Mouse (Mus musculus): ENCODE data around the gene Cd46. TPM values are rescaled to one million over a fixed set of nuclear protein-coding genes. Genes with fewer than 3 reads are reported as not detected.

The Cd46 gene
- 1.2 and 1.3 TPM in 2 replicates for polyA plus RNA-seq (2015; fragmentation: Nextera tagmentation; extraction: Ambion mirVana)

DNA sequence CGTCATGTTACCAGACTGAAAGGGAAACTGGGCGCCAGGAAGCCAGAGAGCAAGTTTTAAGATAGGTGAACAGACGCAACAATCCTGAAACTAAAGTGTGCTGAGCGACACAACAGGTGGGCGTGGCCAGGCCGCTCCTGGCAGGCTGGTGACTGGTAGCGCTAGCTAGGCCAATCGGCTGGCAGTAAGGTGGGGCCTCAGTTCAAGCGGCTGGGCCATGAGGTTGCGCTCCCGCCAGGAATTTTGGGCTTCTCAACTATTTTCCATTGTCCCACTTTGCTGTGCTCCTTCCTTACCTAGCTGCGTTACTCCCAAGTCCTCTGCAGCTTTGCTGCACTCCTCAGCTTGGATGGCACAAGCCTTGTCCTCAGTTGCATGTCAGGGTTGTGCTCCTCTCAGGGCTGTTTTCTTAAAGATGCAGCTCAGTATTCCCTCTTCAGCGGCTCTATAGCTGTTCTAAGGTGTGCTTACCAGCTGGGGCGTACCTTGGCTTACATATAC is at the start of gene Cd46:
Gene Cd46, minus strand, starts transcription at position 30 of the 501 bp plus-strand sequence.
- peak; percentile 85 for ATAC-seq (ENCODE audit: low FRiP score)
- 0 out of 2 replicates have a peak within 1 kb of the TSS, but pooled peaks have one; percentile 23 for H3K9ac ChIP-seq (replicated peaks)

DNA sequence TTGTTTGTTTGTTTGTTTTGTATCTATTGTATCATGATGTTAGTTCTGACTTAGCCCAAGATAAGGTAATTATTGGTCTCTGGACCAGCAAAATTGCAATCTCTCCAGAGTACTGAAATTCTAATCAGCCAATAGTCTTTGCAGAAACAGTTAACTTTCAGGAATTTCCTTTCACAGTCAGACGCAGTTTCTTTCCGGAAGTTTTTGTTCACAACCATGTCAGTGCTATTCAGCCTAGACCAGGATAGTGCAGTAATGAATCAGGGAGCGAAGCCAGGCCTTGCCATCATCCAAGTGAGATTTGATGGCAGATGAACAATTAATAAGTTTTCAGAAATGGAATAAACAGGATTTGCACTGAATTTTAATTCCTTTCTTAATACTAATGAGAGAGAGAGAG is 40.0 kb upstream of the Cd46 start:
- peak overlapping the region; percentile 96; the same call in 1 of the 2 replicates for H3K27ac ChIP-seq (replicated peaks)
- 56% methylated on average over 3 of the region's 3 CpGs for WGBS
- ATAC-seq (ENCODE audit: low FRiP score), result no peak

More for the DNA sequence above, at the start of gene Cd46:
- 5% methylated on average over 14 of the region's 14 CpGs for WGBS
- Histone ChIP-seq H3K4me2 (peak within 1 kb of the TSS; percentile 70), H3K9me3 (replicated peaks) (no peaks in the 10 kb centered on the region), H3K4me1 (peaks cover 10% of the 10 kb centered on the region), H3K27ac (replicated peaks) (no peak within 1 kb of the TSS), H3K27me3 (replicated peaks) (no peaks in the 10 kb centered on the region), H3K4me3 (replicated peaks) (peak within 1 kb of the TSS; percentile 37), H3K36me3 (0 out of 2 replicates have a peak, but pooled peaks cover 7% of the 10 kb centered on the region)

GRCm38 (mm10) chr1:195131675-195132015 is 39.6 kb upstream of the Cd46 start:
- WGBS, result 28% methylated on average over 4 of the region's 4 CpGs

More for the DNA sequence above, 40.0 kb upstream of the Cd46 start:
- peak overlapping the region; percentile 69 for H3K4me3 ChIP-seq (replicated peaks)
- peak overlapping the region; percentile 62 for H3K4me2 ChIP-seq
- H3K9ac ChIP-seq (replicated peaks), result peak overlapping the region; percentile 23; the same call in 1 of the 2 replicates
- peaks cover 18% of the 10 kb centered on the region for H3K4me1 ChIP-seq
- no peaks in the 10 kb centered on the region for H3K27me3 ChIP-seq (replicated peaks)
- H3K9me3 ChIP-seq (replicated peaks), result no peaks in the 10 kb centered on the region
- peaks cover 2% of the 10 kb centered on the region; the same call in 1 of the 2 replicates for H3K36me3 ChIP-seq

GRCm38 (mm10) chr1:195130953-195131674 is 39.1 kb upstream of the Cd46 start, which contains the start of gene Cr1l:
Cr1l (minus strand) TSS chr1:195131586.
- Histone ChIP-seq H3K27ac (replicated peaks) (peak within 1 kb of the TSS; percentile 96), H3K4me3 (replicated peaks) (peak within 1 kb of the TSS; percentile 69), H3K9ac (replicated peaks) (peak within 1 kb of the TSS; percentile 72), H3K4me1 (peaks cover 18% of the 10 kb centered on the region), H3K27me3 (replicated peaks) (no peaks in the 10 kb centered on the region), H3K36me3 (peaks cover 2% of the 10 kb centered on the region; the same call in 1 of the 2 replicates), H3K9me3 (replicated peaks) (no peaks in the 10 kb centered on the region), H3K4me2 (peak within 1 kb of the TSS; percentile 62)
- WGBS, result 0% methylated on average over 31 of the region's 31 CpGs
- peak; percentile 99 for ATAC-seq (ENCODE audit: low FRiP score)

More at GRCm38 (mm10) chr1:195131675-195132015, 39.6 kb upstream of the Cd46 start:
- Histone ChIP-seq H3K9ac (replicated peaks) (peak overlapping the region; percentile 72), H3K4me1 (peaks cover 18% of the 10 kb centered on the region), H3K27me3 (replicated peaks) (no peaks in the 10 kb centered on the region), H3K4me2 (peak overlapping the region; percentile 62), H3K36me3 (peaks cover 2% of the 10 kb centered on the region; the same call in 1 of the 2 replicates), H3K9me3 (replicated peaks) (no peaks in the 10 kb centered on the region), H3K27ac (replicated peaks) (peak overlapping the region; percentile 96), H3K4me3 (replicated peaks) (peak overlapping the region; percentile 69)
- ATAC-seq (ENCODE audit: low FRiP score), result no peak

DNA sequence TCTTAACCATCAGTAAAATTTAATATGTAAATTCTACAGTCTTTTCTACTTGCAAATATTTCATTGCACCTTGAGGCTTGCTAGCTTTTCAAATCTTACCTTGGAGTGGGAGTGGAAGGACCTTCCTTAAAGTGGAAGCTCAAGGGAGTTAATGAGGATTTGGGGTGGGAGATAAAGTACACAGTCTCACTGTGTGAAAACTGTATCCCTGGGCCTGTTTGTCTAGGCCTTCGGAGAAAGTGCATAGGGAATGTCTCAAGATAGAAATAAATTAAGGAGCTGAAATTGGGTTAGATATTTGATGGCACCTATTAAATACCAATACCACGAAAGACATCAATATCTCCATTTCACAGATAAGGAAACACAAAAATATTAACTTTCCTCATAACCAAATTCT is 38.4 kb upstream of the Cd46 start:
- Histone ChIP-seq H3K27ac (replicated peaks) (peak overlapping the region; percentile 96), H3K4me1 (peaks cover 18% of the 10 kb centered on the region), H3K9ac (replicated peaks) (peak overlapping the region; percentile 72), H3K36me3 (peaks cover 2% of the 10 kb centered on the region; the same call in 1 of the 2 replicates), H3K27me3 (replicated peaks) (no peaks in the 10 kb centered on the region), H3K4me3 (replicated peaks) (peak overlapping the region; percentile 69), H3K9me3 (replicated peaks) (no peaks in the 10 kb centered on the region), H3K4me2 (peak overlapping the region; percentile 62)
- peak; percentile 60; the same call in 1 of the 2 replicates for ATAC-seq (ENCODE audit: low FRiP score)
- 6% methylated on average over 2 of the region's 2 CpGs for WGBS

- H3K4me3 ChIP-seq (replicated peaks), result no peak overlapping the region
- peaks cover 2% of the 10 kb centered on the region; the same call in 1 of the 2 replicates for H3K36me3 ChIP-seq
- no peaks in the 10 kb centered on the region for H3K9me3 ChIP-seq (replicated peaks)
- peak overlapping the region; percentile 17 for H3K4me2 ChIP-seq
- WGBS, result 91% methylated on average over 1 of the region's 1 CpGs
- ATAC-seq (ENCODE audit: low FRiP score), result no peak
- H3K4me1 ChIP-seq, result peaks cover 18% of the 10 kb centered on the region
- H3K9ac ChIP-seq (replicated peaks), result no peak overlapping the region
- H3K27me3 ChIP-seq (replicated peaks), result no peaks in the 10 kb centered on the region
- no peak overlapping the region for H3K27ac ChIP-seq (replicated peaks)
Observed at GRCm38 (mm10) chr1:195129867-195130266, 37.8 kb upstream of the Cd46 start.

GRCm38 (mm10) chr1:195114414-195114813 is 22.4 kb upstream of the Cd46 start:
- ATAC-seq (ENCODE audit: low FRiP score), result no peak
- H3K4me1 ChIP-seq, result no peaks in the 10 kb centered on the region
- H3K27me3 ChIP-seq (replicated peaks), result no peaks in the 10 kb centered on the region
- no peak overlapping the region for H3K4me3 ChIP-seq (replicated peaks)
- H3K27ac ChIP-seq (replicated peaks), result no peak overlapping the region
- no peak overlapping the region for H3K4me2 ChIP-seq
- H3K9me3 ChIP-seq (replicated peaks), result no peaks in the 10 kb centered on the region
- 97% methylated on average over 1 of the region's 1 CpGs for WGBS
- no peak overlapping the region for H3K9ac ChIP-seq (replicated peaks)
- H3K36me3 ChIP-seq, result peaks cover 7% of the 10 kb centered on the region; the same call in 1 of the 2 replicates

DNA sequence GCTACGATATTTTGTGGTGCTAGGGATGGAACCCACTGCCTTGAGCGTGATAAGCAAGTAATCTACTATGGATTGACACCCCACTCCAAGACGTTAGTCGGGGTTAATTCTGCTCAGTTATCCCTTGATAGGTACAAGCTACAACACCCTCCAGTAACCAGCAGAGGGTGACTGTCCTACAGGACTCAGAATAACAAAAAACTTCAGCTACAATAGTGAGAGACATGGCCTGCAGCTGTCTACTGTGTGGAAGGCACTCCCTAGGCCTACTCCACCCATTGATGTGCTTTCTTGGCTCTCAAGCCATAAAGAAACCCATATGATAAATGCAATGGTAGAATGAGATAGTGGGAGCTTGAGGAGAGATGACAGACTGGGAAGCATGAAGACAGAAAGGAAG is 21.6 kb upstream of the Cd46 start:
- no peak overlapping the region for H3K27ac ChIP-seq (replicated peaks)
- H3K9me3 ChIP-seq (replicated peaks), result no peaks in the 10 kb centered on the region
- H3K4me1 ChIP-seq, result no peaks in the 10 kb centered on the region
- H3K36me3 ChIP-seq, result peaks cover 7% of the 10 kb centered on the region; the same call in 1 of the 2 replicates
- H3K27me3 ChIP-seq (replicated peaks), result no peaks in the 10 kb centered on the region
- no peak overlapping the region for H3K9ac ChIP-seq (replicated peaks)
- H3K4me3 ChIP-seq (replicated peaks), result no peak overlapping the region
- H3K4me2 ChIP-seq, result no peak overlapping the region
- 92% methylated on average over 4 of the region's 4 CpGs for WGBS
- ATAC-seq (ENCODE audit: low FRiP score), result no peak

DNA sequence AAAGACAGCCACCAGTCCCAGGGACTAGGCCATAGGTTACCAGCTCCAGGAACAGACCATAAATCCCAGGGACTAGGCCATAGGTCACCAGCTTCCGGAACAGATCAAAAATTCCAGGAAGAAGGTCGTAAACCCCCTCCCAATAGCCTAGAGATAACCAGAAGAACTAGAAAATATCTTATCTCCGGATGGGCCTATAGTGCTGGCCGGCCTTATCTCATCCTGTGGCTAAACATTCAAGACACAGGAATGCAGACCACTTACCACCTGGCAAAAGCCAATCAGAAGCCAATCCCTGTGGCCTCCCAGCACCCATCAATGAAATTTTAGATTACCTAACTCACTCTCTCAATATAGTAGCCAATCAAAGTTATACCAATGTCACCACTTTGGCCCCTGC is 8.6 kb upstream of the Cd46 start:
- Histone ChIP-seq H3K36me3 (peaks cover 27% of the 10 kb centered on the region), H3K9ac (replicated peaks) (no peak overlapping the region), H3K9me3 (replicated peaks) (no peaks in the 10 kb centered on the region), H3K4me3 (replicated peaks) (no peak overlapping the region), H3K4me1 (no peaks in the 10 kb centered on the region), H3K27ac (replicated peaks) (no peak overlapping the region), H3K27me3 (replicated peaks) (no peaks in the 10 kb centered on the region), H3K4me2 (no peak overlapping the region)
- ATAC-seq (ENCODE audit: low FRiP score), result no peak
- WGBS, result 79% methylated on average over 4 of the region's 4 CpGs

GRCm38 (mm10) chr1:195098004-195098403 is 6.0 kb upstream of the Cd46 start:
- WGBS, result 95% methylated on average over 1 of the region's 1 CpGs
- no peak for ATAC-seq (ENCODE audit: low FRiP score)
- Histone ChIP-seq H3K27ac (replicated peaks) (no peak overlapping the region), H3K4me1 (no peaks in the 10 kb centered on the region), H3K27me3 (replicated peaks) (no peaks in the 10 kb centered on the region), H3K4me2 (no peak overlapping the region), H3K4me3 (replicated peaks) (no peak overlapping the region), H3K9me3 (replicated peaks) (no peaks in the 10 kb centered on the region), H3K9ac (replicated peaks) (no peak overlapping the region), H3K36me3 (peaks cover 19% of the 10 kb centered on the region)

DNA sequence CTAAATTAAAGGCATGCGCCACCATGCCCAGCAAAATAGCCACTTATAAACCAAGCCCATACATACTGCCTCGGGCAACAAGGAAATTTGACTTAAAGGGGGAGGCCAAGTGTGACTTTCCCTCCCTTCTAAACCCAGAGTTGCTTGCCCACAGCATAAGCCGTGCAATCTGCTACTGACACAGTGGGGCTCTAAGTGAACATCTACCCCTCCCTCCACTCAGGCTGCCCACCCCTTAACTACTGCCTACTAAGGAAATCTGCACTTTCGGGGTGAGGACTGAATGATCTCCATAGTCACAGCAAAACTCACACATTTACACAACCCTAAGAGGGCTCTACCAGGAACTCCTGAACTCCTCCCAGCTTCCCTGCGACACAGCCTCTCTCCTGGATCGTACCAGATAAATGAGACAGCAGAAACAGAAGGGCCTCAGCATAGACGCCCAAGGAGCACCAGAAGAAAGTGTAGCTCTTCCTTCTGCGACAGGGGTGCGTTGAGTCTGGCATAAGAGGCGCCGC is 290 bp downstream of the Cd46 start:
- Histone ChIP-seq H3K4me2 (peak overlapping the region; percentile 70), H3K4me3 (replicated peaks) (peak overlapping the region; percentile 37), H3K27ac (replicated peaks) (no peak overlapping the region), H3K9me3 (replicated peaks) (no peaks in the 10 kb centered on the region), H3K9ac (replicated peaks) (no peak overlapping the region), H3K4me1 (peaks cover 10% of the 10 kb centered on the region), H3K27me3 (replicated peaks) (no peaks in the 10 kb centered on the region), H3K36me3 (0 out of 2 replicates have a peak, but pooled peaks cover 3% of the 10 kb centered on the region)
- 21% methylated on average over 11 of the region's 11 CpGs for WGBS
- peak; percentile 59 for ATAC-seq (ENCODE audit: low FRiP score)

Measured in neural tube, embryonic 15.5 days (tissue).